Mouse (Mus musculus) megakaryocyte progenitor cell, adult 5-6 weeks (primary cell): ENCODE data around the gene Aplnr. TPM values are rescaled to one million over a fixed set of nuclear protein-coding genes. Genes with fewer than 3 reads are reported as not detected.

Experiments
- ATAC-seq: replicated peaks from 2 replicates; pipeline ENCODE4 v1.8.0; 2016; ENCODE audit warnings: mild to moderate bottlenecking, moderate TSS enrichment, inconsistent platforms; ENCODE audit not compliant: poor library complexity
- total RNA-seq, 2 experiments: library from RNA; stranded (forward) in 1 of 2; stranded (reverse) in 1 of 2; fragments of 157-497, 149-512 nt in 1 of 2; fragments of 200-1000 nt in 1 of 2; gene quantifications; 2 replicates each; pipeline versions ENCODE4 v1.2.3 to v1.2.4; 2015 to 2017

Gene Aplnr
- total RNA-seq, 2 experiments from 2014 or later, result 0.02 to 0.12 TPM

DNA sequence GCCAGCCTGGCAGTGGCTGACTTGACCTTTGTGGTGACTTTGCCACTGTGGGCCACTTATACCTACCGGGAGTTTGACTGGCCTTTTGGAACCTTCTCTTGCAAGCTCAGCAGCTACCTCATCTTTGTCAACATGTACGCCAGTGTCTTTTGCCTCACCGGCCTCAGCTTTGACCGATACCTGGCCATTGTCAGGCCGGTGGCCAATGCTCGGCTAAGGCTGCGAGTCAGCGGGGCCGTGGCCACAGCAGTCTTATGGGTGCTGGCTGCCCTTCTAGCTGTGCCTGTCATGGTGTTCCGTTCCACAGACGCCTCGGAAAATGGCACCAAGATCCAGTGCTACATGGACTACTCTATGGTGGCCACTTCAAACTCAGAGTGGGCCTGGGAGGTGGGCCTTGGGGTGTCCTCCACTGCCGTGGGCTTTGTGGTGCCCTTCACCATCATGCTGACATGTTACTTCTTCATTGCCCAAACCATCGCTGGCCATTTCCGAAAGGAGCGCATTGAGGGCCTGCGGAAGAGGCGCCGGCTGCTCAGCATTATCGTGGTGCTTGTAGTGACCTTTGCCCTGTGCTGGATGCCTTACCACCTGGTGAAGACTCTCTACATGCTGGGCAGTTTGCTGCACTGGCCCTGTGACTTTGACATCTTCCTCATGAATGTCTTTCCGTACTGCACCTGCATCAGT lies 951 bp downstream of the Aplnr start:
- no peak for ATAC-seq

DNA sequence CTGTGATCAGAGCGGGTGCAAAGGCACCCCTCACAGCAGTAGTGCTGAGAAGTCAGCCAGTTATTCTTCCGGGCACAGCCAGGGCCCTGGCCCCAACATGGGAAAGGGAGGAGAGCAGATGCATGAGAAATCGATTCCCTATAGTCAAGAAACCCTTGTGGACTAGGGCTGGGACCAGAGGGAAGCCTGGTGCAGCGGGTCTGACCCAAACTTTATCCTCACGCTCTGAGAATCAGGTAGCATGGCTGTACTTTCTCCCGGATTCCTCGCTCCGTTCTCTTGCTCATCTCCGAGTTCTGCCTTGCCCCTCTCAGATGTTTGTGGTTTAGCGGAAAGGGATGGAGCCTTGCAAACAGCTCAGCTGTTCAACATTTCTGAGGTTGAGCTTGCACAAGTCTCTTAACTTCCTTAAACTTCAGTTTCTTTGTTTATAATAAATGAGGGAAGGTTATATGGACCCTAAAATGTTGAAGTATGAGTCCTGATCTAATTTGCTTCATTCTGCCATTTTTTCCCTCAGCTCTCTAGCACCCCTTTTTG lies 1.6 kb downstream of the Aplnr start:
- peak; percentile 73 for ATAC-seq

- peak; percentile 21; the same call in 1 of the 2 replicates for ATAC-seq
Measured at GRCm38 (mm10) chr2:85138143-85138542, 2.1 kb downstream of the Aplnr start.

GRCm38 (mm10) chr2:85139393-85139792 lies 3.4 kb downstream of the Aplnr start:
- ATAC-seq, result no peak

DNA sequence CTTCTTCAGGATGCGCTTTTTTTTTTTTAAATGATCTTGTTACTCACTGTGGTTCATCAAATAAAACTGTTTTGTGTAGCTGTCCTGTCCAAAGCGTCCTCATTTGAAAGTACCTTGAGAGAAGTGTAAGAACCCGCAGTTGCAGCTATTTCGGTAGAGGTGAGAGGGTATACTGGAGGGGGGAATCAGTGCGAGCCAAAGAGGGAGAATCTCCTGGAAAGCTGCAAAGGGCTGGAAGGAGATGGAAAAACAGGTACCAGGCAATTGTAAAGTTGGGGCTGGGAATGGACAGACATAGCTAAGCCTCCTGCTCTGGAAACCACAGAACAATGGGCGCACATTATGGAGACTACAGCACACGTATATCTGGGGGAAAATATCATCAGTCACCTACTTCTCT lies 3.8 kb downstream of the Aplnr start:
- ATAC-seq, result no peak

DNA sequence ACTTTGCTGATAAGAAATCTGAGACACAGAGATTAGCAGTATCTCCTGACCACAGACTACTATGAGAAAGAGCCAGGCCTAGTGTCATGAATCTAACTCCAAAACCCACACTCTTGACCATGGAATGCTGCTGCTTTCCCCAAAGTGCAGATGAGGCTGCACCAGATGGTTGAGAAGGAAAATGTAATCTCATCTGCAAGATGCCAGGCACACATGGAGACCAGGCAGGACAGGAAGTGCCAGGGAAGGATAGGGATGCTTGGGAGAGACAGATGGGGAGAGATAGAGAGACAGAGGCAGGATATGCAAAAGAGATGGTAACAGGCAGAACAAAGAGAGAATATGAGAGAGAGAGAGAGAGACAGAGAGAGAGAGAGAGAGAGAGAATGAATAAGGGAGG lies 4.8 kb downstream of the Aplnr start:
- no peak for ATAC-seq

DNA sequence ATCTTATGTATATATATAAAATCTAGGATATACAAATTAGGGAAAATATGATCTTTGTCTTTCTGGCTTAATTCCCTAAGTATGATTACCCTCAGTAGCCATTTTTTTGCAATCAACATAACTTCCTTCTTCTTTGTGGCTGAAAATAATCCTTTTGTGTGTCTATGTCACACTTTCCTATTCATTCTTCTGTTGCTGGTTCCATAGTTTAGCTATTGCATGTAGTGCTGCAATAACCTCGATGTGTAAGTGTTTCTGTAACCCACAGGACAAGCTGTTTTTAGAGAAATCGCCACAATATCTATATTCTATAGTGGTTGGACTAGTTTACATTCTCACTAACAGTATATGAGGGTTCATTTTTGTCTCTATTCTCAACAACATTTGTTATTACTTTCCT lies 8.9 kb downstream of the Aplnr start:
- peak; percentile 73 for ATAC-seq

DNA sequence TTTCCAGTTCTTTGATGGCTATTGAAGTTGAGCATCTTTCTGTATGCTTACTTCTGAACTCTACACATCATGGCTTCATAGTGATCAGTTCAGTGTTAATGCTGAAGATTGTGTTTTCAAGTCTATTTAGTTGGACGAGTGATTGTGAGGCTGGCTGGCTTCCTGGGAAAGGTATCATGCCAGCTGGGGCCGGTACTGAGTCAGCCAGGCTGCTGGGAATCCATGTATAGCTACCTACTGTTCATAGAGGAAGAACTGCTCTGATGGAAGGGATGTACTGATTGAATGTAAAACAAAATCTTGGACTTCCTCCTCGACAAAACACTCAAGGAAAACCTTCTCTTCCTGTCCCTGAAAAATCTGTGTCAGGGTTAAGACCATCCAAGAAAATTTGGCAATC lies 9.3 kb downstream of the Aplnr start:
- ATAC-seq, result no peak

DNA sequence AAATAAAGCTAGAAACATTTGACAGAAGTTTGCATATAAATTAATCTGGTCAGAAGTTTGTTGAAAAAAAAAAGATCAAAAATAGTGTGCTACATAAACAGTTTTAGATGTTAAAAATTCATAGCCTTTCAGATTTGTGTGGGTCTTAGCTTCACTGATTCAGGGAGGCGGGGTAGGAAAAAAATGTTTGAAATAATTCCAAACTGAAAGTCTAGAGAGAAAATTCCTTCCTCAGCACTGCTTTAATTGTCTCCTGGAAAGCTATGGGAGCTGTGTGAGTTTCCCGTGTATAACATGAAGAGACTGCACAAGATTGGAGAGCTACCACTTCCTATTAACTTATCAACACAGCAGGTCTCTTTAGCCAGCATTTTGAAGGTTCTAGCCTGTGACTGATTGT lies 11.5 kb downstream of the Aplnr start:
- no peak for ATAC-seq

- peak; percentile 77 for ATAC-seq
Measured at GRCm38 (mm10) chr2:85150373-85150772, 14.3 kb downstream of the Aplnr start.

GRCm38 (mm10) chr2:85151233-85151632 lies 15.2 kb downstream of the Aplnr start:
- no peak for ATAC-seq

GRCm38 (mm10) chr2:85155334-85155733 lies 19.3 kb downstream of the Aplnr start:
- ATAC-seq, result no peak

DNA sequence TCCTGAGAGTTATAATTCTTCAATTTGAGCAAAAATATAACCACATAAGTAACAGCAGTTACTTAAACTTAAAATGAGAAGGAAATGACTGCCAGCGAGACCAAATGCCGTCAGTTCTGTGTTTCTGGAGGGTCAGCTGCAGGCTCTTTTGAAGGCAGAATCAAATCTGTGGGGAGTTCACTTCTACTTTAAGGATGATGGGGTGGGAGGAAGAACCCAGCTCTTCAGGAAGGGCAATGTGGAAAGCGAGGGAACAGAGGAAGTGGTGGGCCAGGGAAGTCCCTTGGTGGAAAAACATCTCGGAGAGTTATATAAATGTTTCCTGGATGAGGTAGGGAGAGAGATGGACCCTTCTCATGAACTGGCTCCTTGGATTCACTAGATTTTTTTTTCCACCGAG lies 20.1 kb downstream of the Aplnr start:
- ATAC-seq, result no peak; the same call in 1 of the 2 replicates

- no peak for ATAC-seq
Measured at GRCm38 (mm10) chr2:85157382-85157781, 21.4 kb downstream of the Aplnr start.

- ATAC-seq, result no peak
Measured at GRCm38 (mm10) chr2:85160901-85161637, 25.0 kb downstream of the Aplnr start.

GRCm38 (mm10) chr2:85161638-85162093 lies 25.6 kb downstream of the Aplnr start:
- ATAC-seq, result no peak

- ATAC-seq, result no peak
Measured at GRCm38 (mm10) chr2:85163311-85164047, 27.5 kb downstream of the Aplnr start.

GRCm38 (mm10) chr2:85167624-85168023 lies 31.6 kb downstream of the Aplnr start:
- ATAC-seq, result peak; percentile 7; the same call in 1 of the 2 replicates

- peak; percentile 47 for ATAC-seq
Measured at GRCm38 (mm10) chr2:85168327-85168726, 32.3 kb downstream of the Aplnr start.

DNA sequence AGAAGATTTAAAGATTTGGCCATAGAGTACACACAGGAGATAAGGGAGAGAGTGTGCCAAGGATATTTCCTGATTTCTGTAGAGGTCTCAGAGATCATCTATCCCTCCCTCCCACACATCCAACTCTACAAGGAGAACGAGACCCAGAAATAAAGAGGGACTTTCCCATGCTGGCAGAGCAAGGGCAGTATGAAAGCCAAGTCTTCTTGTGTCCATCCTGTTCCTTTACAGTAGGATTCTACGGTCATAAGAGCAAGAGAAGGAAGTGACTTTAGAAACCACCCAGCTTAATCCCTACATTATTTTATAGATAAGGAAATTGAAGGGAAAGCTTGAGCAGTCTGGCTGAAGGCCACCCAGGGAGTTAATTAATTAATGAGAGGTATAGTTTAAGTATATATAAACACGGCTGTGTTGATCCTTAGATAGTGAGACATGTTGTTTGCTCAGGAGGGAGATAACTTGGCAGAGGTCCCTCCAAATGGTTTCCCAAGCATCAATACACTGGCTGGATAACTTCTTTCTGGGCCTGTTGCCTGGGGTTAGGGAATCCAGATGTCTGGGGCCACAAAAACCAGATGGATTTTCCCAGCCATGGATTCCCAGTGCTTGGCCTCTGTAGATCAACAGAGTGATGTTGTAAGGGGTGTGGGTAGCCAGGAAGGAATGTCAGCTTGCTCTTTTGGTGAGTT lies 36.2 kb downstream of the Aplnr start:
- ATAC-seq, result no peak

- no peak for ATAC-seq
Measured at GRCm38 (mm10) chr2:85172763-85173103, 36.7 kb downstream of the Aplnr start.
